Mouse (Mus musculus) hindbrain, embryonic 14.5 days (tissue): ENCODE results near the gene Cdk14. TPM values are rescaled to one million over a fixed set of nuclear protein-coding genes. Genes with fewer than 3 reads are reported as not detected.

Experiments used
- ATAC-seq: fragments of 200-750 bp; cut with Nextera tagmentation; 2 replicates; pipeline ENCODE4 v1.8.0; 2017; ENCODE audit warnings: moderate number of reproducible peaks, mild to moderate bottlenecking, moderate TSS enrichment, moderate library complexity; ENCODE audit not compliant: low FRiP score
- DNase-seq: peaks from one replicate; pipeline ENCODE4 v3.0.0-alpha.2; 2015; ENCODE audit warnings: low spot score
- H3K27ac ChIP-seq: fragments of 300-500 bp; sonication (generic); 2 replicates; pipeline ENCODE4 v1.5.1; 2014; ENCODE audit warnings: mild to moderate bottlenecking, moderate library complexity
- H3K27me3 ChIP-seq: fragments of 300-500 bp; sonication (generic); 2 replicates; pipeline ENCODE4 v1.6.1; 2014; ENCODE audit warnings: mild to moderate bottlenecking, low read length, mixed read lengths; ENCODE audit not compliant: control insufficient read depth, insufficient read depth
- H3K36me3 ChIP-seq: fragments of 300-500 bp; sonication (generic); replicated peaks from 2 replicates; pipeline ENCODE4 v1.6.1; 2014; ENCODE audit not compliant: control insufficient read depth, insufficient read depth
- H3K4me1 ChIP-seq: fragments of 300-500 bp; sonication (generic); replicated peaks from 2 replicates; pipeline ENCODE4 v1.6.1; 2014; ENCODE audit warnings: antibody characterized with exemption, low read length, mixed read lengths; ENCODE audit not compliant: control insufficient read depth, insufficient read depth
- H3K4me2 ChIP-seq: fragments of 300-500 bp; sonication (generic); replicated peaks from 2 replicates; pipeline ENCODE4 v1.6.1; 2014; ENCODE audit warnings: mild to moderate bottlenecking, moderate library complexity
- H3K4me3 ChIP-seq: fragments of 300-500 bp; sonication (generic); replicated peaks from 2 replicates; pipeline ENCODE4 v1.5.1; 2014; ENCODE audit warnings: mild to moderate bottlenecking, low read length
- H3K9ac ChIP-seq: fragments of 300-500 bp; sonication (generic); 2 replicates; pipeline ENCODE4 v1.6.1; 2014
- H3K9me3 ChIP-seq: fragments of 300-500 bp; sonication (generic); 2 replicates; pipeline ENCODE4 v1.6.1; 2016; ENCODE audit warnings: low read length; ENCODE audit not compliant: control insufficient read depth
- WGBS: fragments of 180-500 bp; shearing (Covaris S2); extraction: QIAGEN DNeasy Blood & Tissue Kit; methylation state at CpG from one replicate; pipeline ENCODE4 v1.1.7; 2014; 5-methylcytosine and 5-hydroxymethylcytosine counted together
- polyA plus RNA-seq: library from polyadenylated mRNA; unstranded; fragments of >200 nt; fragmentation: Nextera tagmentation; extraction: Ambion mirVana; gene quantifications from 2 replicates; pipeline ENCODE4 v1.2.1, GENCODE M21; 2014

The Cdk14 gene
- polyA plus RNA-seq, 1 experiment from 2014 or later, result 55.6 TPM

GRCm38 (mm10) chr5:5056102-5056883, 363.8 kb downstream of the Cdk14 start:
- H3K4me2 ChIP-seq, result no peak overlapping the region
- H3K27ac ChIP-seq, result peak overlapping the region; percentile 15; the same call in 1 of the 2 replicates
- 44% methylated on average over 4 of the region's 4 CpGs for WGBS
- H3K27me3 ChIP-seq, result no peaks in the 10 kb centered on the region
- H3K4me3 ChIP-seq, result no peak overlapping the region
- ATAC-seq (peak; percentile 66; the same call in 1 of the 2 replicates), DNase-seq (no peak)
- H3K36me3 ChIP-seq, result no peaks in the 10 kb centered on the region
- H3K9me3 ChIP-seq, result no peaks in the 10 kb centered on the region
- no peak overlapping the region for H3K9ac ChIP-seq
- H3K4me1 ChIP-seq, result peaks cover 13% of the 10 kb centered on the region

- no peak for DNase-seq
- ATAC-seq, result no peak
- no peak overlapping the region for H3K4me3 ChIP-seq
- no peaks in the 10 kb centered on the region for H3K27me3 ChIP-seq
- no peak overlapping the region for H3K4me2 ChIP-seq
- 30% methylated on average over 1 of the region's 1 CpGs for WGBS
- H3K4me1 ChIP-seq, result peaks cover 13% of the 10 kb centered on the region
- H3K27ac ChIP-seq, result no peak overlapping the region
- H3K9me3 ChIP-seq, result no peaks in the 10 kb centered on the region
- no peaks in the 10 kb centered on the region for H3K36me3 ChIP-seq
- H3K9ac ChIP-seq, result no peak overlapping the region
These were observed 364.6 kb downstream of the Cdk14 start for GRCm38 (mm10) chr5:5055494-5055893.

GRCm38 (mm10) chr5:5054270-5054669, 365.8 kb downstream of the Cdk14 start:
- DNase-seq (no peak), ATAC-seq (no peak)
- no peaks in the 10 kb centered on the region for H3K36me3 ChIP-seq
- no peak overlapping the region for H3K9ac ChIP-seq
- peaks cover 13% of the 10 kb centered on the region for H3K4me1 ChIP-seq
- H3K4me3 ChIP-seq, result no peak overlapping the region
- H3K27me3 ChIP-seq, result no peaks in the 10 kb centered on the region
- 24% methylated on average over 1 of the region's 1 CpGs for WGBS
- no peak overlapping the region for H3K27ac ChIP-seq
- no peaks in the 10 kb centered on the region for H3K9me3 ChIP-seq
- no peak overlapping the region for H3K4me2 ChIP-seq

- DNase-seq (no peak), ATAC-seq (no peak)
- no peak overlapping the region for H3K4me2 ChIP-seq
- H3K36me3 ChIP-seq, result no peaks in the 10 kb centered on the region
- no peak overlapping the region for H3K9ac ChIP-seq
- peaks cover 6% of the 10 kb centered on the region; the same call in 1 of the 2 replicates for H3K4me1 ChIP-seq
- H3K4me3 ChIP-seq, result no peak overlapping the region
- no peaks in the 10 kb centered on the region for H3K9me3 ChIP-seq
- H3K27me3 ChIP-seq, result no peaks in the 10 kb centered on the region
- no peak overlapping the region for H3K27ac ChIP-seq
- WGBS, result 74% methylated on average over 5 of the region's 5 CpGs
These were observed 375.8 kb downstream of the Cdk14 start for GRCm38 (mm10) chr5:5044326-5044725.

GRCm38 (mm10) chr5:5042735-5043134, 377.4 kb downstream of the Cdk14 start:
- no peak for ATAC-seq

GRCm38 (mm10) chr5:5041480-5041879, 378.6 kb downstream of the Cdk14 start:
- ATAC-seq, result no peak
- DNase-seq, result no peak
- 45% methylated on average over 4 of the region's 4 CpGs for WGBS
- no peak overlapping the region for H3K27ac ChIP-seq
- H3K9ac ChIP-seq, result no peak overlapping the region
- peaks cover 6% of the 10 kb centered on the region; the same call in 1 of the 2 replicates for H3K4me1 ChIP-seq
- H3K36me3 ChIP-seq, result no peaks in the 10 kb centered on the region
- no peaks in the 10 kb centered on the region for H3K9me3 ChIP-seq
- H3K27me3 ChIP-seq, result no peaks in the 10 kb centered on the region
- no peak overlapping the region for H3K4me2 ChIP-seq
- no peak overlapping the region for H3K4me3 ChIP-seq

More at GRCm38 (mm10) chr5:5042735-5043134, 377.4 kb downstream of the Cdk14 start:
- no peak overlapping the region for H3K9ac ChIP-seq
- H3K27me3 ChIP-seq, result no peaks in the 10 kb centered on the region
- H3K36me3 ChIP-seq, result no peaks in the 10 kb centered on the region
- DNase-seq, result no peak
- H3K9me3 ChIP-seq, result no peaks in the 10 kb centered on the region
- 83% methylated on average over 1 of the region's 1 CpGs for WGBS
- peaks cover 6% of the 10 kb centered on the region; the same call in 1 of the 2 replicates for H3K4me1 ChIP-seq
- no peak overlapping the region for H3K27ac ChIP-seq
- H3K4me2 ChIP-seq, result no peak overlapping the region
- no peak overlapping the region for H3K4me3 ChIP-seq

- Histone ChIP-seq H3K36me3 (no peaks in the 10 kb centered on the region), H3K9me3 (no peaks in the 10 kb centered on the region), H3K4me1 (peaks cover 6% of the 10 kb centered on the region; the same call in 1 of the 2 replicates), H3K4me2 (no peak overlapping the region), H3K4me3 (no peak overlapping the region), H3K9ac (no peak overlapping the region), H3K27me3 (no peaks in the 10 kb centered on the region), H3K27ac (no peak overlapping the region)
- ATAC-seq, result no peak; the same call in 1 of the 2 replicates
- WGBS, result 32% methylated on average over 4 of the region's 4 CpGs
- no peak for DNase-seq
These were observed 380.3 kb downstream of the Cdk14 start for GRCm38 (mm10) chr5:5039700-5040284.

- Histone ChIP-seq H3K4me1 (peaks cover 17% of the 10 kb centered on the region), H3K36me3 (no peaks in the 10 kb centered on the region), H3K9ac (no peak overlapping the region), H3K4me3 (no peak overlapping the region), H3K4me2 (no peak overlapping the region), H3K9me3 (no peaks in the 10 kb centered on the region), H3K27ac (peak overlapping the region; percentile 75), H3K27me3 (no peaks in the 10 kb centered on the region)
- peak; percentile 28; the same call in 1 of the 2 replicates for ATAC-seq
- no peak for DNase-seq
- WGBS, result 45% methylated on average over 5 of the region's 5 CpGs
These were observed 386.7 kb downstream of the Cdk14 start for GRCm38 (mm10) chr5:5033445-5033844.

- Histone ChIP-seq H3K9ac (no peak overlapping the region), H3K4me2 (0 out of 2 replicates have a peak overlapping the region, but pooled peaks have one; percentile 15), H3K9me3 (no peaks in the 10 kb centered on the region), H3K27me3 (no peaks in the 10 kb centered on the region), H3K36me3 (no peaks in the 10 kb centered on the region), H3K4me1 (peaks cover 17% of the 10 kb centered on the region), H3K4me3 (no peak overlapping the region), H3K27ac (peak overlapping the region; percentile 75)
- WGBS, result 39% methylated on average over 6 of the region's 6 CpGs
- DNase-seq (no peak), ATAC-seq (peak; percentile 71)
These were observed 387.3 kb downstream of the Cdk14 start for GRCm38 (mm10) chr5:5032847-5033246.
